Mouse (Mus musculus) monocyte, adult 5-6 weeks (primary cell): Measurements from ENCODE around the gene Pwwp2a. TPM values are rescaled to one million over a fixed set of nuclear protein-coding genes. Genes with fewer than 3 reads are reported as not detected.

Experiments used
- ATAC-seq: fragments of 153-309, 156-312 bp; replicated peaks from 2 replicates; pipeline ENCODE4 v1.8.0; 2017; ENCODE audit warnings: mild to moderate bottlenecking; ENCODE audit not compliant: low TSS enrichment, insufficient number of reproducible peaks, severe bottlenecking, poor library complexity, low FRiP score
- total RNA-seq: library from RNA; stranded (forward); fragments of 200-1000, 200-491, 200-594 nt; gene quantifications from 3 replicates; pipeline ENCODE4 v1.2.3, GENCODE M21; 2017

Gene Pwwp2a
- total RNA-seq, 1 experiment from 2014 or later, result 21.2 TPM

GRCm38 (mm10) chr11:43708409-43708808, 26.6 kb downstream of the Pwwp2a start:
- ATAC-seq, result no peak

- no peak for ATAC-seq
Measured at GRCm38 (mm10) chr11:43712178-43712577, 30.4 kb downstream of the Pwwp2a start.

GRCm38 (mm10) chr11:43723411-43723810, 41.6 kb downstream of the Pwwp2a start:
- ATAC-seq, result no peak

- no peak for ATAC-seq
Measured at GRCm38 (mm10) chr11:43727796-43728195, 46.0 kb downstream of the Pwwp2a start.

GRCm38 (mm10) chr11:43728737-43729301, 47.0 kb downstream of the Pwwp2a start:
- no peak for ATAC-seq

GRCm38 (mm10) chr11:43747233-43748226, 65.7 kb downstream of the Pwwp2a start, which contains the start of gene Ttc1:
Ttc1 (minus strand) TSS chr11:43748008.
- ATAC-seq, result peak; percentile 99

GRCm38 (mm10) chr11:43751542-43751941, 69.7 kb downstream of the Pwwp2a start:
- no peak for ATAC-seq

- no peak for ATAC-seq
Measured at GRCm38 (mm10) chr11:43754568-43754967, 72.8 kb downstream of the Pwwp2a start.

GRCm38 (mm10) chr11:43755411-43755810, 73.6 kb downstream of the Pwwp2a start:
- no peak for ATAC-seq

GRCm38 (mm10) chr11:43758436-43758835, 76.6 kb downstream of the Pwwp2a start:
- ATAC-seq, result no peak

GRCm38 (mm10) chr11:43766922-43767648, 85.3 kb downstream of the Pwwp2a start:
- peak; percentile 87 for ATAC-seq

- ATAC-seq, result no peak
Measured at GRCm38 (mm10) chr11:43767749-43768148, 86.0 kb downstream of the Pwwp2a start.

- no peak for ATAC-seq
Measured at GRCm38 (mm10) chr11:43770110-43770509, 88.3 kb downstream of the Pwwp2a start.

Other genes starting within 250 kb of the Pwwp2a start
- gene Slu7, start 248.3 kb upstream of the Pwwp2a start, total RNA-seq, result 143 to 184 TPM (median 150 TPM) in 3 replicates
- not detected in 3 replicates for gene C1qtnf2, start 207.7 kb upstream of the Pwwp2a start, total RNA-seq
- not detected in 3 replicates for gene Ccnjl, start 153.2 kb upstream of the Pwwp2a start, total RNA-seq
- gene 4933415A04Rik, start 95.0 kb upstream of the Pwwp2a start, total RNA-seq, result not detected in 3 replicates
- not detected in 3 replicates for gene Fabp6, start 80.5 kb upstream of the Pwwp2a start, total RNA-seq
- gene Ttc1, start 66.0 kb downstream of the Pwwp2a start, total RNA-seq, result 54.8 to 64.8 TPM (median 59.7 TPM) in 3 replicates
- gene Adra1b, start 219.2 kb downstream of the Pwwp2a start, total RNA-seq, result not detected in 3 replicates